20 mouse cellular contexts compared by ENCODE assay signal in genomic region chr12:3984446-3984845, GRCm38 (mm10). TPM values are rescaled to one million over a fixed set of nuclear protein-coding genes. Genes with fewer than 3 reads are reported as not detected.
DNase-seq lines count a peak whose midpoint lies in the region; ATAC-seq and TF ChIP-seq lines count a peak whose summit lies in the region.
"Had no signal": no experiment of that assay in that cellular context is flagged by ENCODE, and none has a peak within 500 bp of the region (broad histone marks: within the 10 kb centered on the region; RNA-seq: fewer than 3 reads in every experiment).

No protein-coding gene starts in this region.

- no peak for ATAC-seq in hindbrain, embryonic 12.5 days (ENCODE audit: low FRiP score)
- ATAC-seq in hindbrain, postnatal 0 days: no peak
- ATAC-seq: forebrain, embryonic 14.5 days; forebrain, postnatal 0 days; hindbrain, embryonic 16.5 days; intestine, embryonic 16.5 days; Patski had no signal

- no peaks in the 10 kb centered on the region for H3K9me3 ChIP-seq in hindbrain, embryonic 12.5 days (replicated peaks)
- no peaks in the 10 kb centered on the region for H3K9me3 ChIP-seq in hindbrain, postnatal 0 days (ENCODE audit: low read length)
- H3K9me3 ChIP-seq: embryonic facial prominence, embryonic 12.5 days; embryonic facial prominence, embryonic 15.5 days; G1E; hindbrain, embryonic 13.5 days had no signal

- H3K9ac ChIP-seq in hindbrain, embryonic 12.5 days: no peak overlapping the region
- H3K9ac ChIP-seq in hindbrain, postnatal 0 days (replicated peaks; ENCODE audit: low read length): no peak overlapping the region
- H3K9ac ChIP-seq: embryonic facial prominence, embryonic 12.5 days; embryonic facial prominence, embryonic 15.5 days; forebrain, postnatal 0 days; hindbrain, embryonic 13.5 days had no signal

- no peak overlapping the region for H3K4me2 ChIP-seq in hindbrain, embryonic 12.5 days (replicated peaks)
- H3K4me2 ChIP-seq in hindbrain, postnatal 0 days (ENCODE audit: low read depth, low read length): no peak overlapping the region
- H3K4me2 ChIP-seq: embryonic facial prominence, embryonic 12.5 days; embryonic facial prominence, embryonic 15.5 days; heart, embryonic 11.5 days; hindbrain, embryonic 13.5 days had no signal

- peaks cover 15% of the 10 kb centered on the region for H3K4me1 ChIP-seq in hindbrain, embryonic 12.5 days
- peaks cover 4% of the 10 kb centered on the region for H3K4me1 ChIP-seq in hindbrain, postnatal 0 days (ENCODE audit: insufficient read depth, low read length)

- no peak for TF ChIP-seq CTCF in hindbrain, postnatal 0 days (IDR thresholded peaks at IDR 0.05; ENCODE audit: low read depth)

- 87% methylated on average over 9 of the region's 9 CpGs for WGBS in hindbrain, embryonic 12.5 days
- WGBS in hindbrain, postnatal 0 days: 90% methylated on average over 9 of the region's 9 CpGs

- peaks cover 23% of the 10 kb centered on the region for H3K36me3 ChIP-seq in hindbrain, embryonic 12.5 days
- H3K36me3 ChIP-seq in hindbrain, postnatal 0 days (ENCODE audit: insufficient read depth, low read length): peaks cover 4% of the 10 kb centered on the region; the same call in 1 of the 2 replicates
- H3K36me3 ChIP-seq: embryonic facial prominence, embryonic 12.5 days; embryonic facial prominence, embryonic 15.5 days; G1E had no signal

- H3K4me3 ChIP-seq in hindbrain, embryonic 12.5 days: no peak overlapping the region
- H3K4me3 ChIP-seq in hindbrain, postnatal 0 days (ENCODE audit: low read length): no peak overlapping the region
- H3K4me3 ChIP-seq: embryonic facial prominence, embryonic 12.5 days; embryonic facial prominence, embryonic 15.5 days; heart, adult 2 months; hindbrain, embryonic 13.5 days had no signal

- peak; percentile 30 for DNase-seq in cerebellum, adult 11-12 months
- no peak for DNase-seq in cerebellum, postnatal 4 days (ENCODE audit: low spot score in 2 of 2)
- DNase-seq in hindbrain, postnatal 0 days (ENCODE audit: low spot score): no peak
- peak; percentile 32 for DNase-seq in testis, postnatal 10 days (ENCODE audit: low spot score)
- DNase-seq in testis, postnatal 14 days (ENCODE audit: low spot score): no peak
- DNase-seq: gastrocnemius, postnatal 25 days had no signal

- H3K27me3 ChIP-seq in hindbrain, embryonic 12.5 days: peaks cover 5% of the 10 kb centered on the region; the same call in 1 of the 2 replicates
- H3K27me3 ChIP-seq in hindbrain, postnatal 0 days (ENCODE audit: insufficient read depth, low read length): no peaks in the 10 kb centered on the region
- H3K27me3 ChIP-seq: embryonic facial prominence, embryonic 15.5 days had no signal

- H3K27ac ChIP-seq in hindbrain, embryonic 12.5 days: peak overlapping the region; percentile 17; the same call in 1 of the 2 replicates
- no peak overlapping the region for H3K27ac ChIP-seq in hindbrain, postnatal 0 days
- H3K27ac ChIP-seq: embryonic facial prominence, embryonic 12.5 days; embryonic facial prominence, embryonic 15.5 days; heart, adult 2 months; hindbrain, embryonic 13.5 days had no signal

RNA-seq across cellular contexts. Expression of gene Pomc, which starts 29.7 kb away (rescaled TPM):
- 5.1 and 6.4 TPM in 2 replicates for polyA plus RNA-seq in hindbrain, embryonic 12.5 days (2016; fragmentation: Nextera tagmentation; extraction: Ambion mirVana)
- 5.3 and 5.7 TPM in 2 replicates for total RNA-seq in hindbrain, postnatal 0 days (2014; rRNA removed)
- polyA plus RNA-seq in hindbrain, postnatal 0 days (2015; fragmentation: Nextera tagmentation; extraction: Ambion mirVana): 3.5 and 4.2 TPM in 2 replicates
- total RNA-seq: common myeloid progenitor, adult 5-6 weeks; G1E; hematopoietic stem cell, adult 5-6 weeks had no signal
- polyA plus RNA-seq: G1E, Patski had no signal

RNA-seq across cellular contexts. Expression of gene Efr3b, which starts 54.3 kb away (rescaled TPM):
- 33.1 and 36.8 TPM in 2 replicates for polyA plus RNA-seq in hindbrain, embryonic 12.5 days (2016; fragmentation: Nextera tagmentation; extraction: Ambion mirVana)
- 159 and 174 TPM in 2 replicates for total RNA-seq in hindbrain, postnatal 0 days (2014; rRNA removed)
- polyA plus RNA-seq in hindbrain, postnatal 0 days (2015; fragmentation: Nextera tagmentation; extraction: Ambion mirVana): 26.1 and 29.0 TPM in 2 replicates
- polyA plus RNA-seq: G1E had no signal

Comparison
In these comparisons a context has a peak if more than half of its experiments do, and no peak if none do; other contexts are left out.
1. DNase-seq: peak in cerebellum, adult 11-12 months (single experiment) and testis, postnatal 10 days (single experiment); none in cerebellum, postnatal 4 days (0 of 2), hindbrain, postnatal 0 days (single experiment) and testis, postnatal 14 days (single experiment).